Comparison of ENCODE assay signal across 27 mouse cellular contexts in genomic region chr5:133970421-133970914, GRCm38 (mm10).
"Had no signal": no experiment of that assay in that cellular context is flagged by ENCODE, and none has a peak within 500 bp of the region (broad histone marks: within the 10 kb centered on the region; RNA-seq: fewer than 3 reads in every experiment).

No protein-coding gene starts in this region.

- DNase-seq: gastrocnemius, adult 2 months; gastrocnemius, postnatal 10 days; gastrocnemius, postnatal 25 days; heart, adult 18-20 months; heart, postnatal 14 days; heart, postnatal 4 days; kidney, adult 18-20 months; kidney, adult 8-10 months; kidney, postnatal 10 days; kidney, postnatal 25 days; kidney, postnatal 4 days; liver had no signal

- ATAC-seq: hindbrain, embryonic 16.5 days; inflammation-experienced regulatory T-cells, adult 6 months; intestine, embryonic 15.5 days; intestine, postnatal 0 days had no signal

- H3K4me1 ChIP-seq: heart, embryonic 15.5 days; hindbrain, embryonic 10.5 days; hindbrain, embryonic 12.5 days; intestine, embryonic 15.5 days; limb, embryonic 10.5 days; limb, embryonic 12.5 days had no signal

- H3K9ac ChIP-seq: heart, embryonic 13.5 days; heart, embryonic 15.5 days; hindbrain, embryonic 12.5 days; hindbrain, embryonic 14.5 days; intestine, embryonic 15.5 days; limb, embryonic 12.5 days had no signal

- H3K27me3 ChIP-seq: heart, embryonic 15.5 days; hindbrain, embryonic 12.5 days; intestine, embryonic 15.5 days; limb, embryonic 12.5 days had no signal

- H3K4me3 ChIP-seq: gastrocnemius, adult 2 months; heart, embryonic 13.5 days; heart, embryonic 15.5 days; hindbrain, embryonic 10.5 days; hindbrain, embryonic 12.5 days; intestine, embryonic 15.5 days; layer of hippocampus, adult 2 months; left cerebral cortex, adult 2 months; limb, embryonic 10.5 days; limb, embryonic 12.5 days had no signal

- H3K4me2 ChIP-seq: heart, embryonic 11.5 days; heart, embryonic 13.5 days; heart, embryonic 15.5 days; hindbrain, embryonic 12.5 days; hindbrain, embryonic 14.5 days; intestine, embryonic 15.5 days; limb, embryonic 12.5 days; liver, embryonic 11.5 days had no signal

- H3K9me3 ChIP-seq: heart, embryonic 15.5 days; intestine, embryonic 15.5 days; limb, embryonic 10.5 days had no signal

- H3K27ac ChIP-seq: gastrocnemius, adult 2 months; heart, embryonic 13.5 days; heart, embryonic 15.5 days; hindbrain, embryonic 10.5 days; hindbrain, embryonic 12.5 days; hindbrain, embryonic 14.5 days; intestine, embryonic 15.5 days; layer of hippocampus, adult 2 months; left cerebral cortex, adult 2 months; limb, embryonic 10.5 days; limb, embryonic 12.5 days had no signal

- H3K36me3 ChIP-seq: heart, embryonic 13.5 days; heart, embryonic 15.5 days; hindbrain, embryonic 10.5 days; hindbrain, embryonic 12.5 days; intestine, embryonic 15.5 days; limb, embryonic 10.5 days; limb, embryonic 12.5 days had no signal
